Mouse (Mus musculus): ENCODE data around the gene Ascc3.
A peak's percentile ranks its signal among the peaks of the same experiment; 100 is the strongest.

Ascc3 gene

DNA sequence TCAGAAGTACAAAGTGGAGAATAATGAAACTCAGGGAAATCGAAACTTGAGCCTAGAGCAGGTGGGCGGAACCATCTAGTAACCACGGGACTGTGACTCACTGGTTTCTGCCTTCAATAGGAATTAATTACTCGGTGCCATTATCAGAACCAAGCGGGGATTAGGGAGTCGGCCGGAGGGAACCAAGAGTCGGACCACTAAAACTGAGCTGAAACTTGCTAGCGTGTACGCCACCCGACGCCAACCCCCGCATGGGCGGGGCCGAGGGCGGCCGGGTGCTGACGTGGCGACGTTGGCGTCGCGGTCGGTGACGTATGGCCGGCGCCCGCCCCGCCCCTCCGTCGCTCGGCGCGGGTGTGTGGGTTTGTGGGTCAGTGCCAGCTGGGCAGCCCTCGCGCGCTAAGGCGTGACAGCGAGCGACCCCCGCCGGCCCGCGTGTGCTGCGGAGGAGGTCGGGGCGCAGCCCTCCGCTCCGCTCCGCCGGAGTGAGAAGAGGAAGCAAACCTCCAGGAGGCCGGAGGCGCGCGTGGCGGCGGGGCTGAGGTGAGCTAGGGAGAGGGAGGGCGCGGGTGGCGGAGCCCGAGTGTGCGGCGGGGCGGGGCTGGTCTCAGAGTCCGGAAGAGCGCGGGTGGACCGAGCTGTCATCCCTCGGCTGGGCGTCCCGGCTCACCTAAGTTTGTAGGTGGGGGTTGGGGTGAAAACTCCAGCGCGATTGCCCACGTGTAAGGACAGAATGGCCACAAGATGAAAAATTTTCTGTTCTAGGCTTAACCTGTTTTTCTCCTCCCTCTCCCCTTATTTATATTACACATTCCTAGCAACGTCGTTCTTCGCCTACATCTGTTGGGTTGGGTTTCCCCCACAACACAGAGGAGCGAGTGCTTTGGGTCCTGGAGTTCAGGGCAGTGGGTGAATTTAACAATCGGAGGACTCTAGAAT is at the start of gene Ascc3:
TSS of gene Ascc3 (plus strand) at position 315 of the 939 bp plus-strand sequence.
- peak; percentile 89 to 95 for DNase-seq

DNA sequence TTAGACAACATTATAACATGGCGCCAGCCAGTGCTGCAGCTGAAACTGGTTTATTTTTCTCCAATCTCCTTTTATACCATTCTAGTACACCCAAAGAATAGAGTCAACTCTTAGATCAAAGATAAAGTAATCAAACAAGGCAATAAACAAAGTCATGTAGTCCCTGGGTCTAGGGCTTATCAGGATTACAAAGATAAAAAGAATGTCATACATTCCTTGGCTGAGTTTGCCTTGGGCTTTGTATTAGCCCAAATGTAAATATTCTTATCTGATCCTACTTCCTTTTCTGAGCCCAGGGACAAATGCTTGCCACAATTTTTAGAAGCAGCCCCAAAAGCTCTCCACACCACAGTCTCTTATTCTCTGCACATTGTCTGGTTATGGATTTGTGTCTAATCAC is 7.7 kb upstream of the Ascc3 start:
- DNase-seq = no peak

DNA sequence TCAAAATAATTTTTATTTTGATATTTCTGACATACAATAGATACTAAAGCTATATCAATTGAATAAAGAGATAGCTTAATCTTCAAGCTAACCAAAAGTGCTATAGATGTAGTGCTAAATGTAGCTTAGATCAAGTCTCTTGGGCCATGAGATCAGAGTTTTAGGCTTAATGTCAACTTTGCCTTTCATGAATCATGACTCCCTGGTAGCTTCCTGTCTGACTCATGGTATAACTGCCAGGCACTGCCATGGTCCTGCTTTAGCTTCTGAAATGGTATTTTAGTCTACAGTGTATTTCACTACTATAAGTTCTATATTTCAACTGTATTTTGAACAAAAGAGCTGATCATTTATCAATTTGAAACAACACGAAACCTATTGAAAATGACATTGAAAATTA is 5.9 kb upstream of the Ascc3 start:
- no peak for DNase-seq

DNA sequence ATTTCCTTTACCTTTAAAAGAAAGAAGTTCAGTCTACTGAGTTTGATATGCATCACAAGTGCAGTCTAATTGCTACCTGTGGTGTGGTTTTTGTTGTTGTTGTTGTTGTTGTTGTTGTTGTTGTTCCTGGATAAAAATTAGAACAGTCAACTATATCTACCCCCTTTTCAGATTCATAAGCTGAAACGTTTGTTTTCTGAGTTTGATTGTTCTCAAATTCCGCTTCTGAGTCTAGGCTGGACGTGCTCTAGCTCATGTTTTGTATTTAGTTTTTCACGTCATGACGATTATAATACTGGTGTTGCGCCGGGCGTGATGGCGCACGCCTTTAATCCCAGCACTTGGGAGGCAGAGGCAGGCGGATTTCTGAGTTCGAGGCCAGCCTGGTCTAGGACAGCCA is 902 bp downstream of the Ascc3 start:
- no peak for DNase-seq

DNA sequence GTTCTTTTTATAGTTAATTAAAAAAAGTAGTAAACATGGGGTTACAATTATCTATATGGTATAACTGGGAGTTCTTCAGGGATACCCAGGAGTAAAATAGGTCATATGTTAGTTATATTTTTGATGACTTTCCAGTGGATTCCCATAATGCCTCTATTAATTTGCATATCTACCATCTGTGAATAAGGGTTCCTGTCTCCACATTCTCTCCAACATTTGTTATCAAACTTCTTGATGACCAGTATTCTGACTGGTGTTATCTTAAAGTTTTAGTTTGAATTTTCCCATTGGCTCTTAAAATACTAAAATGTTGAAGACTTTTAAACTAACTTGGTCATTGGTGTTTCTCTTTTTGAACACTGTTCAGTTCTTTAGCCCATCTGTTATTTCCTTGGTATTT is 2.9 kb downstream of the Ascc3 start:
- no peak for DNase-seq

DNA sequence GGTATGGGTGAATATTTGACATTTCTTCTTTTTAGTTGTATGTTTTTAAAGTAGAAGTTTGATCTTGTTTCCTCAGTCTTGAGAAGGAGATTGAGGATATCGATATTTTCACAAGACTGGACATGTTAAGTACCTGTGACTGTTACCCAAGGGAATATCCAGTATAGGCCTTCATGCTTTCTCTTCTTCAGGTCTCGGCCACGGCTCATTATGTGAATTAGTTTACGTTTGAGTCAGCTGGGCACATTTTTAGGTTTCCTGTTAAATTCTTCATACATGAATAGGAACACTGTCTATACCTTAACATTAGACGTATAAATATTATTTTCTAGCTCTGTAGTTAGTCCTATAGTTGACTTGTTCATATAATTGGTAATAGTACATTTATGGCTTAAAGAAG is 12.4 kb downstream of the Ascc3 start:
- no peak for DNase-seq

DNA sequence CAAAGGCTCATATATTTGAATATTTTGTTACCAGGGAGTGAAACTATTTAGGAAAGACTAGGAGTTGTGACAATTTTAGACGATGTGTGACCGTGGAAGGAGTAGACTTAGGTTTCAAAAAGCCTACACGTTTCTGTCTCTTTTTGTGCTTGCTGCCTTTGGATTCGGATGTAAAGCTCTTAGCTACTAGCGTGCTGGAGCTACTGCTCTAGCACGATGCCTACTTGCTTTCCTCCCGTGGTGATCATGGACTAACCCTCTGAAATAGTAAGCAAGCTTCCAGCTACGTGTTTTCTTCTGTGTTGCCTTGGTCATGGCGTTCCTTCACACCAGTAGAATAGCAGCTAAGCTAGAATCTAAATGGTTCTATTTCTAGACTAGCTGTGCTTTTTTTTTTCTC is 21.4 kb downstream of the Ascc3 start:
- DNase-seq = no peak

DNA sequence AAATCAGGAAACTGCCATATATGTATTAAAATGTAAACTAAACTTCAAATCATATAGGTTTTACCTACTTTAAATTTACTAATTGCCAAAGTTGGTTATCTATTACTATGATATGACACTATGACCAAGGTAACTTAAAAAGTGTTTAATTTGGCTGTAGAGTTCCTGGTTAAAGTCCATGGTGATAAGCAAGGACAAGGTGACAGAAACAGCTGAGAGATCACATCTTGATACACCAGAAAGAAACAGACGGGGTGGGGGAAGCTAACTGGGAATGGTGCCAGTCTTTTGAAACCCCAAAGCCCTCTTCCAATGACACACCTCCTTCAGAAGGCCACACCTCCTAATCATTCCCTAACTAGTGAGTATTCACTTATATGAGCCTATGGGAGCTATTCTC is 33.4 kb downstream of the Ascc3 start:
- DNase-seq = no peak

DNA sequence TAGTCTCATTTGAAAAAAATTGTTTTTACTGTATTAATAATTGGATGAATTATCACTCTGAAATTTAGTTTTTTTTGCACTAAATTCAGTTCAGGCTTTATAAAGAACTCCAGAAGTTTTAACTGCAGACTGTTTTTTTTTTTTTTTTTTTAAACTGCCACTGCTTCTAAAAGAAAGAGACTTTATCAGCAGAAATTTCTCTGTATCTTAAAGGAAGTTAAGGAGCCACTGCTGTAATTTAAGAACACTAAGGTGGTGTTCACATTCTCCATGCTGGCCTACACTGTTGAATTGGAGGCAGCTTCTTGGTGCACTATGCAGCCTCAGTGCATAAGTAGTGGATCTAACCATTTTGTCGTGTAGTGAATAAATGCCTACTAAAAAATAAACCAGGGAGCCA is 47.1 kb downstream of the Ascc3 start:
- DNase-seq = no peak

DNA sequence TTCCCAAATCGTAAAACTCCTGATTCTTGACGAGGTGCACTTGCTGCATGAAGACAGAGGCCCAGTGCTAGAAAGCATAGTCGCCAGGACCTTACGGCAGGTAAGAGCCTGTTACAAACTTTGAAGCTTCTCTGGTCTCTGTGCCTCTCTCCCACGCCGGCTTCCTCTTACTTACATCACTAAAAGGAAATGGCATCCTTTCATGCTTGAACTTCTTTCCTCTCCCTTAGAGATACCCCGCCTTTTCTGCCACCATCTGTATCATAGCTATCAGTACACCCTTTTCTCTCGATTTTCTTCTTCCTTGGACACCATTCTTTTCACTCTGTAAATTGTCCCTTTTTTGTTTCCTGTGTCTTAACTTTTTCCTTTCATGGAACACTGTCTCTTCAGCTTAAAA is 58.1 kb downstream of the Ascc3 start:
- no peak for DNase-seq

DNA sequence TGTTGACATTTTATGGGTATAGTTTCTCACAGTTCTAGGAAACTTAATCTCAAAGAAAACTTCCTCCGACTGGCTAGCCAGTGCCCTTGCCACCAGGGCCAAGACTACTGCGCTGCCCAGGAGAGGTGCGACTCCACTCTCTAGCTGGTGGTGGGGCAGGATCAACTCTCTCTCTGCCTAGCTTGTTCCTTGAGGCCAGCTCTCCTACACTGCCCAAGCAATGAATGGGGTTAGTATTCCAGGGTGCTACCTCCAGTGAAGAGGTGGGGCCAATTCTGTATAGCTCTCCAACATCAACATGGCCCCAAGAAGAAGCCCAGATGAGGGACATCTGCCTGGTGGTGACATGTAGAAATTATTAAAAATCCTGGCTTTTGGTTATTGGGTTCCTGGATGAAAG is 61.1 kb downstream of the Ascc3 start:
- DNase-seq = no peak

DNA sequence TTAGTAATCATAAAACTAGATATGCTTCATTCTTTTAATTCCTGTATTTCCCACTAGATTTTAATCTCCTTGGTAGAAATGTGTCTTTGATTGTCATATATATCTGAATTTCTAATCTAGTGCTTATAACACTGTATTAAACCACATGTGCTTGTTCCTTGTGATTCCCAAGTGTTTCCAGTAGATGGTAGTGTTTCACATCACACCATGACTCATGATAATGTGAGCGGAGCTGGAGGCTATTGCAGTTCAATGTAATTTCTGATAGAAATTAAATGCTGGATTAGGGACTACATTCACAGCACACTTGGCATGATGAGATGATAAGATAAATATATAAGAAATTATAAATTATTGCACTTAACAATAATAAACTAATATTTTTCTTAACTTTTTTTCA is 64.9 kb downstream of the Ascc3 start:
- peak in 1 of 2 experiments; percentile 5 for DNase-seq

DNA sequence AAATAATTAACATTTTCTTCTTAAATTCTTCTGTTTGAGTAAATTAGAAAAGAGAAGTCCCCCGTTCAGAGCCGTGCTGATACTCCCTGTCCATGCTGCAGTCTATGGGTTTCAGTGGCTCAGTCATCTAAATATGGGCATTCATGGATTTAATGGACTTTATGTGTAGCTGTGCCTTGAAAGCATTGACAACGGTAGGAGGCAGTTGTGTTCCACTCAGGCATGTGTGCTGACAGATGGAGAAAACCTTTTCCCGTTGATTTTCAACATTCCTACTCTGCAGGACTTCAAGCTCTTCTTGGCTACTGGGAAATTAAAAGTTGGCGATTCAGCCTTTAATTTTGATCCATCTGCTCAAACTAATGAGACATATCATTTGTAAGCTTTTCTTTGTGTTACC is 79.0 kb downstream of the Ascc3 start:
- DNase-seq = no peak

DNA sequence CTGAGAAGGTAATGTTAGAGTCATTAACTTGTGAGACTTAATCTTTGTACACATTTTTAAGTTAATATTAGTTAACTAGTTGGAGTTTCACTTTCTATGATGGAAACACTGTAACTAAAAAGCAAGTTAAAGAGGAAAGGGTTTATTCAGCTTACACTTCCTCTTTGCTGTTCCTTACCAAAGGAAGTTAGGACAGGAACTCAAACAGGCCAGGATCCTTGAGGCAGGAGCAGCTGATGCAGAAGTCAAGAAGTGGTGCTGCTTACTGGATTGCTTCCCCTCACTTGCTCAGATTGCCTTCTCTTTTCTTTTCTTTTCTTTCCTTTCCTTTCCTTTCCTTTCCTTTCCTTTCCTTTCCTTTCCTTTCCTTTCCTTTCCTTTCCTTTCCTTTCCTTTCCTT is 97.9 kb downstream of the Ascc3 start:
- no peak for DNase-seq

DNA sequence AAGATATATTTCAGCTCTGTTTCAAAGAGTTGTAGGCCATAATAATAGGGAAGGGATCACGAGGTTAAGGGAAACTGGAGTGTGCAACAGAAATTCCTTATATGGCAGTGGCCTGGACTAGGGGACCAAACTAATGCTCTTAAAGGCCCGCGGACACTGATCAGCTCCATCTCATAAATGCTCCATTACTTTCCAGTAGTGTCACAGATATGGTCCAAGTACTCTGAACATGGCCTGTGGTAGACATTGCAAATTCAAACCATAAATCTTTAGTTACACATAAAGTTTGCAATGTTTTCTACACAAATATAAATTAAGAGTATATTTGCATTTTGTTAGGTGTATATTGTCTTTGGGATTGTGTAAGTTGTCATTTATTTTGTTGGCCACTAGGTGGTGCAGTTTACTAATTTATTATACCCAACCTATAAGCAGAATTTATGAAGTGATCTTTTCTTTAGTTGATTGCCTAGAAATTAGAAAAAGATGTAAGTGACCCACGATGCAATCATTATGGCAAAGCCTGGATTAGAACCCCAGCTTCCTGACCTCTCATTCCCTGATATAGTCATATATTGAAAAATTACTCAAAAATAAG is 106.5 kb downstream of the Ascc3 start:
- no peak for DNase-seq

DNA sequence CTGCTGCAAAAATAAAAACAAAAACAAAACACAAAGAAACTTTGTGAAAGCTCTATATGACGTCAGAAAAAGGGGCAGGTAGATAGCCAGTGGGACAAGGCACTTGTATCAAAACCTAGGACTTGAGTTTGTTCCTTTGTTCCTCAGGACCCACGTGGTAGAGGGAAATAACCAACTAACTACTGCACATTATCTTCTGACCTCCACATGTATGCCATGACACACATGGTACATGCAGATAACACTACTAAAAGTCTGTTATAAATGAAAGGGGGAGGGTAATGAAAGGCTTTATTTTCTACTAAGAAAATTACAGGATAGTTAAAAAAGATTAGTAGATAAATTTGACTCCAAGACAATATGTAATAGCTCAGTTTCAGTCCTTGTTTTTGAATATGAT is 109.3 kb downstream of the Ascc3 start:
- DNase-seq = no peak

DNA sequence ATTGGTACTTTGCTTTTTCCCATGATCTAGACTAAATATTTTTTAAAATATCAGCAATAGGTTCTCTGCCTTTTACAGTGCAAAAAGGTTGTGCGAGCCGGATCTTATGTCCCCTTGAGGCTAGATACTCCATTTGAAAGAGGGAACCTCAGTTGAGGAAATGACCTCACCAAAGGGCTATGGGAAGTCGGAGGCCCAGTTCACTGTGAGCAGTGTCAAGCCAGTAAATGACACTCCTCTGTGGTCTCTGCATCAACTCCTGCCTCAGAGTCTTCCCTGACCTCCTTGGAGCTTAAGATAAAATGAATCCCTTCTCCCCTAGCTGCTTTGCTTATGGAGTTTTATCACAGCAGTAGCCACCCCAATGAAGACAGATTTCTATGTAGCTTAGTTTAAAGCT is 109.9 kb downstream of the Ascc3 start:
- DNase-seq = no peak

DNA sequence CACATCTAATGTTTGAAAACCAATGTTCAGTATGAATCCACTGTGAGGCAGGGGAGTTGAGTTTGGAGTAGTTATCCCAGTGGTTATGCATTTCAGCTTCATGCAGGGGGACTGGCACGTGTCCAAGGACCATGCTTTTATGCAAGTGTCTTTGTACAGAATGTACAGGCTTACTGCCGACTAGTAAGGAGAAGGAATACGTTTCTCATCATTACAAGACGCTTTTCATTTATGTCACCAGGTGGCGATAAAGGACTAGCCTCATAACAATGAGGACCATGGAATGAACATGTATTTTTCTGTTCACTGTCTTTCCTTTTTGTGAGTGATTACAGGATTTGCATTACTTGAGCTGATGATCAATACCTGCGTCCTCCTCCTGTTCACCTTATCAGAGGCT is 111.7 kb downstream of the Ascc3 start:
- peak; percentile 40 to 61 for DNase-seq

DNA sequence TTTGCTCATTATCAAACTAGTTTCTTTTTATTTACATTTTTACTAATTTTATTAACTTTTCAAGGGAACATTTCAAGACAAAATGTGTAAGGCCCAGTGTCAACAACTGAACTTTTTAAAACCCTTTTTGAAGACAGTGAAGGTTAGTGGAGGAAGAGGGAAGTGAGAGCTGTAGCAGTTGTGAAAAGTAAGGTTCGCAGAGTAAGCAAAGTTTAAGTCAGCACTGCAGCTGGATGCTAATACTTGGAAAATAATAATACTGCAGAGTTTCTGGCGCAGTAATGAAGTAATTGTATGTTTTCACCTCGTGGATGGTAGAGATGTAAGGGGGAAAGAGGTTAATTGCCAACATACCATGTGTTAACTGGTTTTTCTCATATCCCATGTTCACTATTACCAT is 112.4 kb downstream of the Ascc3 start:
- DNase-seq = no peak

DNA sequence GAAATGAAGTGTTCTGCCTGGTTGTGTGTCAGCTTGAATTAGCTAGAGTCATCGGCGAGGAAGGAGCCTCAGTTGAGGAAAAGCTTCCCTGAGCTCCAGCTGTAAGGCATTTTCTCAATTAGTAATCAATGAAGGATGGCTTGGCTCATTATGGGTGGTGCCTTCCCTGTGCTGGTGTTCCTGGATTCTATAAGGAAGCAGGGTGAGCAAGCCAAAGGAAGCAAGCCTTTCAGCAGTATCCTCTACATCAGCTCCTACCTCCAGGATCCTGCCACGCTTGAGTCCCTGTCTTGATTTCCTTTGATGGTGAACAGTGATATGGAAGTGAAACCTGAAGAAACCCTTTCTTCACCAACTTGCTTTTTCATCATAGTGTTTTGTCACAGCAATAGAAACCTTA is 118.8 kb downstream of the Ascc3 start:
- DNase-seq = no peak

DNA sequence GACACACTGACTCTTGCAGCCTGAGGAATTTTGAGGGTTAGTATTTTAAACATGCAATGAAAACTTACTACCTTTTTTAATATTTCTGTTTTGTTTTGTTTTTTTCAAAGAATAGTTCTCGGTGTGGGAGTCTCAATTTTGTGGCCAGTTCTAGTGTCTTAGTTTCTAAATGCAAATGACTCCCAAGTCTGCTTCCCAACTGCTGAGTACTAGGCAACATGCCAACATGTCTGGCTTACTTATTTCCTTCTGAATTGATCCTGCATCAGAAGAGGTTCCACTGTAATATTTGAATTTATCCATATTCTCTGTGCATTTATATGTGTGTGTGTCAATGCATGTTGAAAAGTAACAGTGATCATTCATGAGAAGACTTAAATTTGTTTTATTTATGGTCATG is 119.3 kb downstream of the Ascc3 start:
- peak in 1 of 2 experiments; percentile 6 for DNase-seq

DNA sequence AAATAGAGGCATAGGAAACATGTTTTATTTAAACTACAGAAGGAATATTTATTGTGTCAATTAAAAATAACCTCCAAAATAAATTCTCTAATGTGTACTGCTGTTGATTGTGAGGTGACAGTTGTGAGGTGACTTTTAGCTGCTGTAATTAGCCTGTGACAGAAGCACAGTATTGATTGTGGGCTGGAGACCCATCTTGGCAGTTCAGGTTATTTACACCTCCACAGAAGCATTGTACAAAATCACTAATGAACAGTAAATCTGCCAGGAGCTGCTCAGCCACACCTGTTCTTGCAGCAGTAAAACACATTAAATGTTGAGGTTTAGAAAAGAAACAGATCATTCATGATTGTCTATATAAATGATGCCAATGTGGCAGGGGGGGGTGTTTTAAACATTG is 141.0 kb downstream of the Ascc3 start:
- DNase-seq = no peak

DNA sequence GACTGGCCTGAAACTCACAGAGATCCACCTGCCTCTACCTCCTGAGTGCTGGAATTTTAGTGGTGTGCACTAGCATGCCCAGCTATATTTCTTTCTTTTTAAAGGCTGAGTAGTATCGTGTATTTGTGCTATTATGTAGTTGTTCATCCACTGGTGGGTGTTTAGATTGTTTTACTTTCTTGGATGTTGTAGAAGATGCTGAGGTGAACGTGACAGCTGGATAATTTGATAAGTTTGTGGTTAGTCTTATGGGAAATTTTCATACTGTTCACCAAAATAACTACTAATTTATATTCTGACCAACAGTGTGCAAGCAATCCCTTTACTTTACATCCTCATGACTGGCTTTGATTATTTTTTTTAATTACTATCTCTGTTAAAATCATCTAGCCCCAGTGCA is 169.6 kb downstream of the Ascc3 start:
- no peak for DNase-seq

DNA sequence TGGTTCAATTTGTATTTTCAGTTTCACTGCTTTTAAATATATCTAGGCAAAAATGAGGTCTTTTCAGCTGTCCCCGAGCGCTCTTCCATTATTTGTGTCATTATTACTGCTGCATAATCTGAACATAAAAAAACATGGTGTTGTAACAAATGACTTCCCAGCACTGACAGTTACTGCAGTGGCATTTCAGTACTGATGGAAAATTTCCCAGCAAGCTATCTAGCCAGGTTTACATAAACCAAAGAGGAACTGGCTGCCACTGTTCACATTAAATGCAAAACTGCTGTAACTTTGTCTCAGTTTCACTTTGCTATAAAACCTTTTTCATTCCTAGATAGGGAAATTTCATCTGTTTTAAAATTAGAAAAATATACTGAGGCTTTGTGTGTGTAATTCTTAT is 170.5 kb downstream of the Ascc3 start:
- no peak for DNase-seq
